8 mouse cellular contexts compared by ENCODE assay signal in the genomic region with DNA sequence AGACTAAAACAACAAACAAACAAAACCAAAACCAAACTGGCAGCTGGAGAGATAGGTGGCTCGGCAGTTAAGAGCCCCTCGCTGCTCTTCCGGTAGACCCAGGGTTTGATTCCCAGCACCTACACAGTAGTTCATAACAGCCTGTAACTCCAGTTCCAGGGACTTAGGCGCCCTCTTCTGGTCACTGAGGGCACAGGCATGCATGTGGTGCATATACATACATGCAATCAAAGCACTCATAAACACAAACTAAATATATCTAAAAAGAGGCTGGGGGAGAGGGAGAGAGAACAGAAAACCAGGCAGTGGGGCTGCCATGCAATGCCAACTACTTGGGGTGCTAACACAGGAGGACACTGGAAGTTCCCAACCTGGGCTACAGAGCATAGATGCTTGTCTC. TPM values are rescaled to one million over a fixed set of nuclear protein-coding genes. Genes with fewer than 3 reads are reported as not detected.
DNase-seq lines count a peak whose midpoint lies in the region; ATAC-seq and TF ChIP-seq lines count a peak whose summit lies in the region.

No protein-coding gene starts in this region.

- no peak overlapping the region for H3K9ac ChIP-seq in limb, embryonic 12.5 days (replicated peaks)

- no peak overlapping the region for H3K4me3 ChIP-seq in left cerebral cortex, adult 2 months
- H3K4me3 ChIP-seq in limb, embryonic 12.5 days (replicated peaks): no peak overlapping the region

- H3K27me3 ChIP-seq in limb, embryonic 12.5 days: peaks cover 6% of the 10 kb centered on the region; the same call in 1 of the 2 replicates

- H3K9me3 ChIP-seq in limb, embryonic 12.5 days: peaks cover 3% of the 10 kb centered on the region; the same call in 1 of the 2 replicates

- peak; percentile 14 for TF ChIP-seq CTCF in left cerebral cortex, adult 2 months (IDR thresholded peaks at IDR 0.05)

- intact Hi-C loops in left cerebral cortex, adult 2 months (cut with DNase I): loop anchor here (5.0 kb wide), 1 partner anchor 230 kb away; no protein-coding TSS in a partner anchor

- H3K27ac ChIP-seq in left cerebral cortex, adult 2 months: no peak overlapping the region
- peak overlapping the region; percentile 86; the same call in 1 of the 2 replicates for H3K27ac ChIP-seq in limb, embryonic 12.5 days

- H3K36me3 ChIP-seq in limb, embryonic 12.5 days: no peaks in the 10 kb centered on the region

- peak; percentile 60 for DNase-seq in CD4-positive, CD25-positive, alpha-beta regulatory T cell, adult 2 months (ENCODE audit: low read depth, low spot score)
- no peak for DNase-seq in left cerebral cortex, adult 2 months (ENCODE audit: extremely low spot score in 1 of 2, low spot score in 2 of 2)
- no peak for DNase-seq in left cerebral cortex, adult 11 months (ENCODE audit: low spot score)
- DNase-seq in ES-CJ7 (ENCODE audit: low read depth, low spot score): peak; percentile 56
- DNase-seq in right cerebral cortex, adult 18-20 months: no peak
- no peak for DNase-seq in gastrocnemius, postnatal 10 days

- no peak overlapping the region for H3K4me2 ChIP-seq in limb, embryonic 12.5 days

- no peak for ATAC-seq in CD4-positive, CD25-positive, alpha-beta regulatory T cell, adult 4 months
- ATAC-seq in limb, embryonic 12.5 days (ENCODE audit: insufficient number of reproducible peaks, insufficient read depth, low FRiP score, low TSS enrichment, low read depth): no peak

- 86% methylated on average over 4 of the region's 4 CpGs for WGBS in limb, embryonic 12.5 days

- H3K4me1 ChIP-seq in limb, embryonic 12.5 days (replicated peaks): peaks cover 35% of the 10 kb centered on the region

RNA-seq across cellular contexts. Expression of a gene that starts 3.8 kb away (rescaled TPM):
- polyA plus RNA-seq in CD4-positive, CD25-positive, alpha-beta regulatory T cell, adult 4 months (2017; shearing (Covaris generic)): 100 to 1,000 TPM; 199 to 267 TPM
- total RNA-seq in left cerebral cortex, adult 2 months (2021): 10 to 100 TPM in 1 of 2 experiments, 1 to 10 TPM in 1; 8.9 to 11.5 TPM
- polyA plus RNA-seq in limb, embryonic 12.5 days (2016; fragmentation: Nextera tagmentation; extraction: Ambion mirVana): 24.2 and 28.0 TPM in 2 replicates
- 10 to 100 TPM; 40.6 to 59.8 TPM for total RNA-seq in gastrocnemius, postnatal 10 days (2021)

RNA-seq across cellular contexts. Expression of a gene that starts 22.4 kb away (rescaled TPM):
- polyA plus RNA-seq in CD4-positive, CD25-positive, alpha-beta regulatory T cell, adult 4 months (2017; shearing (Covaris generic)): 100 to 1,000 TPM; 153 to 208 TPM
- total RNA-seq in left cerebral cortex, adult 2 months (2021): 10 to 100 TPM; 19.9 to 20.2 TPM
- polyA plus RNA-seq in limb, embryonic 12.5 days (2016; fragmentation: Nextera tagmentation; extraction: Ambion mirVana): 155 and 164 TPM in 2 replicates
- total RNA-seq in gastrocnemius, postnatal 10 days (2021): 10 to 100 TPM; 19.4 to 20.6 TPM

RNA-seq across cellular contexts. Expression of a gene that starts 38.4 kb away (rescaled TPM):
- 10 to 100 TPM; 21.0 to 25.9 TPM for polyA plus RNA-seq in CD4-positive, CD25-positive, alpha-beta regulatory T cell, adult 4 months (2017; shearing (Covaris generic))
- total RNA-seq in left cerebral cortex, adult 2 months (2021): 10 to 100 TPM; 60.9 to 65.6 TPM
- 36.8 and 37.4 TPM in 2 replicates for polyA plus RNA-seq in limb, embryonic 12.5 days (2016; fragmentation: Nextera tagmentation; extraction: Ambion mirVana)
- total RNA-seq in gastrocnemius, postnatal 10 days (2021): 10 to 100 TPM; 53.4 to 54.7 TPM

Comparison
In these comparisons a context has a peak if more than half of its experiments do, and no peak if none do; other contexts are left out.
1. DNase-seq: peak in CD4-positive, CD25-positive, alpha-beta regulatory T cell, adult 2 months (single experiment) and ES-CJ7 (single experiment); none in left cerebral cortex, adult 2 months (0 of 2), left cerebral cortex, adult 11 months (single experiment), right cerebral cortex, adult 18-20 months (single experiment) and gastrocnemius, postnatal 10 days (single experiment).